Mouse (Mus musculus): ENCODE measurements at regions not wholly inside any gene's neighbourhood (a gene's known extent, or its start where the extent isn't known, plus 50 kb on each side); places are given as distances from the start of the nearest gene placed in this dataset.

DNA sequence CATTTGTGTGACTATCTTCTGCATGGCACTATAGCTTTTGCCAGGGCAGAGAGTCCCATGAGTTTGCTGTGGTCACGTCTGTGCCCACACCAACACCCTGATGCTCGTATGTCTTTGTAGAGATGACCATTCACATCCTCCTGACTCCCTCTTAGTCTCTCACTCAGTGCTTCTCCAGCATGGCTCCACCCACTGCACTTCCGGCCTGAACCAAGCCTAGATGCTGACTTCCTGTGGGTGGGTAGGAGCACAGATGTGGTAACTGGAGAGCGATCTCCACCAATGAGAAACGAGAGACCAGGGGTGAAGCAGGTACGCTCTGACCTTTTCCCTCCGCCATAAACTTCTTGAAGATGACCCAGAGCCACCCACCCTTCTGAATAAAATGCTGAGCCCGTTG is 55.7 kb upstream of the Rell1 start:
- TF ChIP-seq KAT2A (conservative IDR thresholded peaks at IDR 0.05; ENCODE audit: low read depth, low read length): no peak
- TF ChIP-seq SMC3 (IDR thresholded peaks at IDR 0.05; ENCODE audit: low read depth, low read length): no peak
- Histone ChIP-seq H3K4me3 (ENCODE audit: control insufficient read depth in 1 of 2, insufficient read depth in 1 of 2, low read depth in 2 of 2, low read length in 2 of 2) (no peak overlapping the region), H3K9ac (ENCODE audit: control insufficient read depth, low read depth, low read length, poor library complexity, severe bottlenecking) (no peak overlapping the region), H3K79me2 (ENCODE audit: control insufficient read depth, insufficient read depth, low read length, poor library complexity) (no peaks in the 10 kb centered on the region), H3K36me3 (ENCODE audit: control insufficient read depth in 1 of 2, insufficient read depth in 2 of 2, low read length in 2 of 2) (no peaks in the 10 kb centered on the region), H3K4me1 (ENCODE audit: control insufficient read depth in 1 of 2, insufficient read depth in 2 of 2, low read length in 2 of 2) (no peaks in the 10 kb centered on the region), H3K27ac (ENCODE audit: control insufficient read depth, low read depth, low read length) (no peak overlapping the region), H3K9me3 (replicated peaks; ENCODE audit: insufficient read depth, low read length) (no peaks in the 10 kb centered on the region), H3K27me3 (ENCODE audit: control insufficient read depth in 1 of 2, insufficient read depth in 2 of 2, low read length in 2 of 2) (no peaks in the 10 kb centered on the region)
- DNase-seq (ENCODE audit: low read depth, low spot score): no peak

DNA sequence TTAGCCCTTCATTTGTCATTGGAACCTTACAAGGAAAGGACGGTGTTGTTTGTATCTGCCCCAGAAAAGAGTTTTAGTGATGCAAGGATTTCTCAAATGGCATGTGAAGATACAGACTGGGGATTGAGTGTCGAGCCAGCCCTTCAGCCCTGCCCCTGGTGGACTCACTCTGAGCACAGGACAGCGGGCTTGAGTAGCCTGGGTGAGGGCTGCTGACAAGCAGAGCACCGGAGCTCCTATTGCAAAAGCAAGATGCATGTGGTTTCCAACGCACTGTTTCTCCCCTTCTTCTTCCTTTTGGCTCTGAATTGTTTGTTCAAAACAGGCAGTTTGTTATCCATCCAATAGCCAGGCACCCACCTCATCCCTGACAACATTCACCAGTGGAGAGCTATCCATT is 59.0 kb upstream of the Rell1 start:
- TF ChIP-seq RAD21 (IDR thresholded peaks at IDR 0.05; ENCODE audit: low read depth, low read length) (no peak), MXI1 (IDR thresholded peaks at IDR 0.05; ENCODE audit: low read depth, low read length) (no peak), MYC (IDR thresholded peaks at IDR 0.05; ENCODE audit: low read depth, low read length) (no peak)
- Histone ChIP-seq H3K79me2 (ENCODE audit: control insufficient read depth, insufficient read depth, low read length, poor library complexity) (no peaks in the 10 kb centered on the region), H3K9ac (ENCODE audit: control insufficient read depth, low read depth, low read length, poor library complexity, severe bottlenecking) (no peak overlapping the region), H3K36me3 (ENCODE audit: control insufficient read depth in 1 of 2, insufficient read depth in 2 of 2, low read length in 2 of 2) (peaks cover 0 to 4% of the 10 kb centered on the region in 2 experiments; a peak in 2 of 4 replicates), H3K27ac (ENCODE audit: control insufficient read depth, low read depth, low read length) (no peak overlapping the region), H3K27me3 (ENCODE audit: control insufficient read depth in 1 of 2, insufficient read depth in 2 of 2, low read length in 2 of 2) (no peaks in the 10 kb centered on the region), H3K9me3 (replicated peaks; ENCODE audit: insufficient read depth, low read length) (no peaks in the 10 kb centered on the region), H3K4me1 (ENCODE audit: control insufficient read depth in 1 of 2, insufficient read depth in 2 of 2, low read length in 2 of 2) (0 out of 4 replicates have a peak, but pooled peaks cover 0 to 4% of the 10 kb centered on the region in 2 experiments), H3K4me3 (ENCODE audit: control insufficient read depth in 1 of 2, insufficient read depth in 1 of 2, low read depth in 2 of 2, low read length in 2 of 2) (no peak overlapping the region)
- no peak for DNase-seq (ENCODE audit: low read depth, low spot score)

DNA sequence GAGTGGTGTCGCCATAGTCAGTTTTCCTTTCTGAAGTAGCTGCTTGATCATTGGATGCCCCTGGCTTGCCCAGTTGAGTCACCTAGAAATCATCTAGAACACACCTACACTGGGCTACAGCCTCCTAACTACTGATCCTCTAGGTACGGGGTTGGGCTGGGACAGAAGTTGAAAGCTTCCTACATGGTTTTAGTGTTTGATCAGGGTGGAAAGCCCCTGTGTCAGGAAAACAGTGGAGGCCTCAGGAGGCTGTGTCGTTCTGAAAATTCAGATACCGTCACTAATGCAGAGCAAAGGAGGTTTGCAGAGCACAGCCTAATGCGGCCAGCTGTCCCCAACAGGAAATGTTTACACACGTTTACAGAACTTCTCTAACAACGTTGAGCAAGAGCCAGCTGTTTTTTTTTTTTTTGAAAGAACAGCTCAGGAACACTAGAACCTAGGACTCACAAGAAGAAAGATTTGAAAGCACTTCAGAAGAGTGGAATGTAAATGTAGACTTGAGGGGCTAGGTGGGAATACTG is 61.0 kb upstream of the Rell1 start:
- TF ChIP-seq ZNF384 (IDR thresholded peaks at IDR 0.05; ENCODE audit: low read depth, low read length) (peak; percentile 71), USF1 (IDR thresholded peaks at IDR 0.05; ENCODE audit: low read depth, low read length) (no peak)
- DNase-seq (ENCODE audit: low read depth, low spot score): no peak
- H3K27ac ChIP-seq (ENCODE audit: control insufficient read depth, low read depth, low read length): no peak overlapping the region

DNA sequence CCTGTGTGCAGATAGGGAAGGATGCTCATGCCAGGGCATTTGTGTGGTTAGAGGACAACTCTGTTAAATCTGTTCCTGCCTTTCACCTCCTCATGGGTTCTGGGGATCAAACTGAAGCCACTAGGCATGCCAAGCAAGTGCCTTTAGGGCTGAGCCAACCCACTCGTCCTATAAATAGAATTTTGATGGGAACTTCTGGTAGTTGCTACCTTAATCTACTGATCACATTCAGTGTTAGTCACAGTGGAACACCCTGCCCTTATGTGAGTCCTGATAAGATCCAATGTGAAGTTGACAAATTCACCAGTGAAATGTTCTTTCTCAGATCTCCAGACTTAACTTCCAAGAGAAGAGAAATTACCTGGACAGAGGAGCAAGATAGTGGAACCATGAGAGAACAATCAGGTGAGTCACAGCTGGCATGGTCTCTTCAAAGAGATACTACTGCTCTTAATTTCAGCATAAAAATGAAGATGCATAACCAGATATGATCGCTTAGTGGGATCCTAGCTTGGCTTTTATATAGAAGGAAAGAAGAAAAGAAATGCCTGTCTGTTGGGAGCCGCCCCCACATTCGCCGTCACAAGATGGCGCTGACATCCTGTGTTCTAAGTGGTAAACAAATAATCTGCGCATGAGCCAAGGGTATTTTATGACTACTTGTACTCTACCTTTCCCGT is 61.7 kb upstream of the Rell1 start:
- no peak for TF ChIP-seq CTCF (IDR thresholded peaks at IDR 0.05 in 2 of 3, conservative IDR thresholded peaks at IDR 0.05 in 1 of 3; ENCODE audit: control insufficient read depth in 1 of 3, insufficient read depth in 1 of 3, low read depth in 2 of 3, low read length in 3 of 3, poor library complexity in 1 of 3, severe bottlenecking in 1 of 3)
- no peak for TF ChIP-seq ZKSCAN1 (IDR thresholded peaks at IDR 0.05; ENCODE audit: low read depth, low read length)
- TF ChIP-seq KAT2A (conservative IDR thresholded peaks at IDR 0.05; ENCODE audit: low read depth, low read length): no peak
- no peak for TF ChIP-seq NRF1 (IDR thresholded peaks at IDR 0.05; ENCODE audit: insufficient read depth, low read depth, low read length, poor library complexity, severe bottlenecking)
- TF ChIP-seq RAD21 (IDR thresholded peaks at IDR 0.05; ENCODE audit: low read depth, low read length): no peak
- TF ChIP-seq TBP (IDR thresholded peaks at IDR 0.05; ENCODE audit: low read depth, low read length): no peak
- no peak for TF ChIP-seq ETS1 (IDR thresholded peaks at IDR 0.05; ENCODE audit: low read depth, low read length)
- TF ChIP-seq NELFE (IDR thresholded peaks at IDR 0.05; ENCODE audit: low read depth, low read length): no peak
- Histone ChIP-seq H3K9me3 (replicated peaks; ENCODE audit: insufficient read depth, low read length) (no peaks in the 10 kb centered on the region), H3K27ac (ENCODE audit: control insufficient read depth, low read depth, low read length) (no peak overlapping the region), H3K36me3 (ENCODE audit: control insufficient read depth in 1 of 2, insufficient read depth in 2 of 2, low read length in 2 of 2) (peaks cover 0 to 4% of the 10 kb centered on the region in 2 experiments; a peak in 2 of 4 replicates), H3K4me3 (ENCODE audit: control insufficient read depth in 1 of 2, insufficient read depth in 1 of 2, low read depth in 2 of 2, low read length in 2 of 2) (no peak overlapping the region), H3K79me2 (ENCODE audit: control insufficient read depth, insufficient read depth, low read length, poor library complexity) (no peaks in the 10 kb centered on the region), H3K9ac (ENCODE audit: control insufficient read depth, low read depth, low read length, poor library complexity, severe bottlenecking) (no peak overlapping the region), H3K27me3 (ENCODE audit: control insufficient read depth in 1 of 2, insufficient read depth in 2 of 2, low read length in 2 of 2) (no peaks in the 10 kb centered on the region), H3K4me1 (ENCODE audit: control insufficient read depth in 1 of 2, insufficient read depth in 2 of 2, low read length in 2 of 2) (0 out of 4 replicates have a peak, but pooled peaks cover 0 to 4% of the 10 kb centered on the region in 2 experiments)
- DNase-seq (ENCODE audit: low read depth, low spot score): no peak

More for the DNA sequence above, 61.0 kb upstream of the Rell1 start:
- Histone ChIP-seq H3K9ac (ENCODE audit: control insufficient read depth, low read depth, low read length, poor library complexity, severe bottlenecking) (no peak overlapping the region), H3K9me3 (replicated peaks; ENCODE audit: insufficient read depth, low read length) (no peaks in the 10 kb centered on the region), H3K4me1 (ENCODE audit: control insufficient read depth in 1 of 2, insufficient read depth in 2 of 2, low read length in 2 of 2) (0 out of 4 replicates have a peak, but pooled peaks cover 0 to 4% of the 10 kb centered on the region in 2 experiments), H3K36me3 (ENCODE audit: control insufficient read depth in 1 of 2, insufficient read depth in 2 of 2, low read length in 2 of 2) (peaks cover 0 to 4% of the 10 kb centered on the region in 2 experiments; a peak in 2 of 4 replicates), H3K27me3 (ENCODE audit: control insufficient read depth in 1 of 2, insufficient read depth in 2 of 2, low read length in 2 of 2) (no peaks in the 10 kb centered on the region), H3K79me2 (ENCODE audit: control insufficient read depth, insufficient read depth, low read length, poor library complexity) (no peaks in the 10 kb centered on the region), H3K4me3 (ENCODE audit: control insufficient read depth in 1 of 2, insufficient read depth in 1 of 2, low read depth in 2 of 2, low read length in 2 of 2) (no peak overlapping the region)
